Mouse (Mus musculus): Measurements from ENCODE around the gene Bcl2l13.

DNA sequence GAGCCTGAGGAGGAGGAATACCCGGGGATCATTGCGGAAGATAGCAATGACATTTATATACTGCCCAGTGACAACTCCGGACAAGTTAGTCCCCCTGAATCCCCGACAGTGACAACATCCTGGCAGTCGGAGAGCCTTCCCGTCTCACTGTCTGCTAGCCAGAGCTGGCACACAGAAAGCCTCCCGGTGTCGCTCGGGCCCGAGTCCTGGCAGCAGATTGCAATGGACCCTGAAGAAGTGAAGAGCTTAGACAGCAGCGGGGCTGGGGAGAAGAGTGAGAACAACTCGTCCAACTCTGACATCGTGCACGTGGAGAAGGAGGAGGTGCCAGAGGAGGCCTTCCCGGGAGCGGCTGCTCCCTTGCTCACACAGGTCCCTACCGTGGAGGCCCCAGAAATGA lies 50.7 kb downstream of the Bcl2l13 start:
- TF ChIP-seq POLR2A (IDR thresholded peaks at IDR 0.05; ENCODE audit: borderline replicate concordance, extremely low read depth, low read depth, low read length) = no peak
- TF ChIP-seq CTCF (IDR thresholded peaks at IDR 0.05; ENCODE audit: insufficient read depth, low read length) = no peak
